Comparison of ENCODE assay signal across 10 mouse cellular contexts in genomic region chr2:93262291-93263285, GRCm38 (mm10).
DNase-seq lines count a peak whose midpoint lies in the region; ATAC-seq and TF ChIP-seq lines count a peak whose summit lies in the region.
"Had no signal": no experiment of that assay in that cellular context is flagged by ENCODE, and none has a peak within 500 bp of the region (broad histone marks: within the 10 kb centered on the region; RNA-seq: fewer than 3 reads in every experiment).

No protein-coding gene starts in this region.

- 84% methylated on average over 5 of the region's 5 CpGs for WGBS in midbrain, embryonic 10.5 days
- WGBS in midbrain, embryonic 11.5 days: 81% methylated on average over 5 of the region's 5 CpGs
- 40% methylated on average over 5 of the region's 5 CpGs for WGBS in heart, adult 2 months
- WGBS in intestine, embryonic 16.5 days: 60% methylated on average over 5 of the region's 5 CpGs

- no peaks in the 10 kb centered on the region for H3K27me3 ChIP-seq in midbrain, embryonic 10.5 days (ENCODE audit: low read depth, poor library complexity, severe bottlenecking)
- no peaks in the 10 kb centered on the region for H3K27me3 ChIP-seq in midbrain, embryonic 11.5 days (ENCODE audit: control insufficient read depth, insufficient read depth, low read length)
- H3K27me3 ChIP-seq in heart, adult 2 months (ENCODE audit: control insufficient read depth, insufficient read depth, low read length): no peaks in the 10 kb centered on the region
- H3K27me3 ChIP-seq in intestine, embryonic 16.5 days (replicated peaks; ENCODE audit: control insufficient read depth, insufficient read depth, low read length): no peaks in the 10 kb centered on the region

- 0 out of 2 replicates have a peak, but pooled peaks have one; percentile 8 for TF ChIP-seq EP300 in heart, adult 2 months (IDR thresholded peaks at IDR 0.05; ENCODE audit: insufficient read depth, low read depth, low read length)

- H3K9me3 ChIP-seq in midbrain, embryonic 10.5 days (replicated peaks): no peaks in the 10 kb centered on the region
- no peaks in the 10 kb centered on the region for H3K9me3 ChIP-seq in midbrain, embryonic 11.5 days (ENCODE audit: control insufficient read depth, low read length)
- H3K9me3 ChIP-seq in intestine, embryonic 16.5 days (ENCODE audit: control insufficient read depth, low read length): no peaks in the 10 kb centered on the region

- no peak for TF ChIP-seq CTCF in heart, adult 2 months (IDR thresholded peaks at IDR 0.05)

- no peak for ATAC-seq in midbrain, embryonic 11.5 days (ENCODE audit: low FRiP score)
- ATAC-seq in intestine, embryonic 16.5 days: peak; percentile 10

- H3K4me3 ChIP-seq in midbrain, embryonic 10.5 days: no peak overlapping the region
- no peak overlapping the region for H3K4me3 ChIP-seq in midbrain, embryonic 11.5 days (ENCODE audit: low read depth, low read length)
- no peak overlapping the region for H3K4me3 ChIP-seq in heart, adult 2 months
- H3K4me3 ChIP-seq in intestine, embryonic 16.5 days (ENCODE audit: low read length): no peak overlapping the region

- no peaks in the 10 kb centered on the region for H3K79me2 ChIP-seq in heart, adult 2 months (replicated peaks; ENCODE audit: control insufficient read depth, insufficient read depth, low read length)

- H3K4me2 ChIP-seq in midbrain, embryonic 11.5 days: no peak overlapping the region
- H3K4me2 ChIP-seq in intestine, embryonic 16.5 days (ENCODE audit: low read depth, low read length): no peak overlapping the region

- H3K4me1 ChIP-seq in midbrain, embryonic 10.5 days: peaks cover 64% of the 10 kb centered on the region
- H3K4me1 ChIP-seq in midbrain, embryonic 11.5 days (ENCODE audit: control insufficient read depth, insufficient read depth, low read length): peaks cover 5% of the 10 kb centered on the region; the same call in 1 of the 2 replicates
- H3K4me1 ChIP-seq in heart, adult 2 months (ENCODE audit: control insufficient read depth, insufficient read depth, low read length): peaks cover 34% of the 10 kb centered on the region
- H3K4me1 ChIP-seq in intestine, embryonic 16.5 days (ENCODE audit: control insufficient read depth, insufficient read depth, low read length): peaks cover 35% of the 10 kb centered on the region

- no peak for DNase-seq in midbrain, embryonic 10.5 days (ENCODE audit: low spot score)
- DNase-seq in midbrain, embryonic 11.5 days (ENCODE audit: low spot score, missing footprints): no peak
- DNase-seq in heart, adult 2 months: peak; percentile 50 to 68
- DNase-seq in lung, postnatal 36 days: peak; percentile 54
- no peak for DNase-seq in layer of hippocampus, postnatal 10 days (ENCODE audit: low spot score in 2 of 2)
- no peak for DNase-seq in frontal cortex, postnatal 14 days (ENCODE audit: low spot score in 2 of 2)
- DNase-seq: cerebellum, adult 18-20 months; layer of hippocampus, adult 9-11 months; thymus, postnatal 36 days had no signal

- H3K36me3 ChIP-seq in midbrain, embryonic 10.5 days: peaks cover 22% of the 10 kb centered on the region
- no peaks in the 10 kb centered on the region for H3K36me3 ChIP-seq in midbrain, embryonic 11.5 days (ENCODE audit: control insufficient read depth, insufficient read depth, low read length)
- H3K36me3 ChIP-seq in heart, adult 2 months (ENCODE audit: control insufficient read depth, insufficient read depth, low read length): peaks cover 3% of the 10 kb centered on the region
- H3K36me3 ChIP-seq in intestine, embryonic 16.5 days (ENCODE audit: control insufficient read depth, insufficient read depth, low read length): no peaks in the 10 kb centered on the region

- peak overlapping the region; percentile 73 for H3K27ac ChIP-seq in midbrain, embryonic 10.5 days (replicated peaks)
- no peak overlapping the region for H3K27ac ChIP-seq in midbrain, embryonic 11.5 days (ENCODE audit: low read depth, low read length)
- peak overlapping the region; percentile 78 for H3K27ac ChIP-seq in heart, adult 2 months
- peak overlapping the region; percentile 2; the same call in 1 of the 2 replicates for H3K27ac ChIP-seq in intestine, embryonic 16.5 days (ENCODE audit: low read length)

- no peak for TF ChIP-seq POLR2A in heart, adult 2 months (IDR thresholded peaks at IDR 0.05; ENCODE audit: insufficient read depth, low read depth, low read length)

- intact Hi-C loops in heart, adult 2 months (cut with DNase I): loop anchor here (5.0 to 10.0 kb wide), 2 partner anchors 120 to 128 kb away; no protein-coding TSS in a partner anchor

- no peak overlapping the region for H3K9ac ChIP-seq in midbrain, embryonic 11.5 days (ENCODE audit: low read length)
- H3K9ac ChIP-seq in heart, adult 2 months (ENCODE audit: low read depth, low read length): no peak overlapping the region
- H3K9ac ChIP-seq in intestine, embryonic 16.5 days (ENCODE audit: low read depth, low read length): no peak overlapping the region

Comparison
In these comparisons a context has a peak if more than half of its experiments do, and no peak if none do; other contexts are left out.
1. DNase-seq: peak in heart, adult 2 months (2 of 2) and lung, postnatal 36 days (single experiment); none in midbrain, embryonic 10.5 days (single experiment), midbrain, embryonic 11.5 days (single experiment), layer of hippocampus, postnatal 10 days (0 of 2) and frontal cortex, postnatal 14 days (0 of 2).